Mouse (Mus musculus): ENCODE results near the gene Coa7. TPM values are rescaled to one million over a fixed set of nuclear protein-coding genes. Genes with fewer than 3 reads are reported as not detected.

The Coa7 gene
- 10 to 100 TPM in 1 of 26 experiments, 1 to 10 TPM in 25; 1.4 to 12.5 (median 4.8) TPM for total RNA-seq (2018; cell fraction: chromatin; rRNA removed)
- 10 to 100 TPM in 13 of 26 experiments, 1 to 10 TPM in 13; 6.3 to 19.4 (median 10.1) TPM for total RNA-seq (2018; cell fraction: cytosol; rRNA removed)
- 10 to 100 TPM in 1 of 26 experiments, 1 to 10 TPM in 25; 1.2 to 12.1 (median 4.9) TPM for total RNA-seq (2018; cell fraction: nucleus; rRNA removed)
- polyA plus RNA-seq (2018) = 5.8 to 26.5 TPM (median 11.3 TPM) in 3 replicates

- under 1% methylated on average over 45 of the region's 45 CpGs for WGBS (ENCODE audit: missing documents)
- Histone ChIP-seq H3K27ac (peak within 1 kb of the TSS; percentile 70), H3K4me3 (ENCODE audit: inconsistent target) (peak within 1 kb of the TSS; percentile 46), H3K79me2 (ENCODE audit: inconsistent target) (peaks cover 28% of the 10 kb centered on the region), H3K36me3 (ENCODE audit: inconsistent target) (no peaks in the 10 kb centered on the region)
Measured at GRCm38 (mm10) chr4:108327730-108328484, at the start of gene Coa7. TSS of gene Coa7 (plus strand) at chr4:108328140.

GRCm38 (mm10) chr4:108300266-108300665 is 27.7 kb upstream of the Coa7 start:
- H3K79me2 ChIP-seq (ENCODE audit: inconsistent target) = peaks cover 54% of the 10 kb centered on the region
- peak overlapping the region; percentile 39 for H3K27ac ChIP-seq
- 3% methylated on average over 14 of the region's 14 CpGs for WGBS (ENCODE audit: missing documents)
- H3K4me3 ChIP-seq (ENCODE audit: inconsistent target) = peak overlapping the region; percentile 79
- H3K36me3 ChIP-seq (ENCODE audit: inconsistent target) = no peaks in the 10 kb centered on the region

- under 1% methylated on average over 54 of the region's 58 CpGs for WGBS (ENCODE audit: missing documents)
- H3K79me2 ChIP-seq (ENCODE audit: inconsistent target) = peaks cover 48% of the 10 kb centered on the region
- H3K4me3 ChIP-seq (ENCODE audit: inconsistent target) = peak within 1 kb of the TSS; percentile 79
- H3K36me3 ChIP-seq (ENCODE audit: inconsistent target) = no peaks in the 10 kb centered on the region
- peak within 1 kb of the TSS; percentile 39 for H3K27ac ChIP-seq
Measured at GRCm38 (mm10) chr4:108300670-108301373, 27.1 kb upstream of the Coa7 start, which contains the start of gene Zyg11b. TSS of gene Zyg11b (minus strand) at chr4:108301096.

DNA sequence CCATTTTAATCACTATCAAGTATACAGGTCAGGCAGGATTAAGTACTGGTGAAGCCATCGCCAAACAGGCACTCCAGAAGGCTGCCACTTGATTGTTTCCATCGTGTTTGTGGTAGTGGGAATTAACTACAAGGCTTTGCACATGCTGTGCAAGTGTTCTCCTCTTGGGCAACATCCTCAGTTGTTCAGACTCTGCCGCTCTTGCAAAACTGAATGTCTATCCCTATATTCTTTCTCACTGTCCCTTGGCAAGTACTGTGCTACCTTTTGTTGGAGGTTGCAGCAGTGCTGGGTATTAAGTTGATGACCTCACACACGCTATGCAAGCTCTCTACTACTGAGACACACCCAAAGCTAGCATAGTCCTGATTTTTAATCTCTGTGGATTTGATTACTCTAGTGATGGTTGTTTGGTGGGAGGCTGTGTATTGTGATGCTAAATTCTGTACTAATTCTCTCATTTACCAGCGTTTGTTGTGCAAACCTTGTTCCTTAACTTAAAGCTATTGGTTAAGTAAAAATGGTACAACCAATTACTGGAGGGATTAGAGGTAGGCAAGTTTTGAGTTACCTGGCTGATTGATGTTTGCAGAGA is 25.5 kb upstream of the Coa7 start:
- Histone ChIP-seq H3K4me3 (ENCODE audit: inconsistent target) (no peak overlapping the region), H3K36me3 (ENCODE audit: inconsistent target) (no peaks in the 10 kb centered on the region), H3K79me2 (ENCODE audit: inconsistent target) (peaks cover 32% of the 10 kb centered on the region), H3K27ac (no peak overlapping the region)
- WGBS (ENCODE audit: missing documents) = 56% methylated on average over 5 of the region's 5 CpGs

- Histone ChIP-seq H3K27ac (no peak overlapping the region), H3K36me3 (ENCODE audit: inconsistent target) (no peaks in the 10 kb centered on the region), H3K79me2 (ENCODE audit: inconsistent target) (no peaks in the 10 kb centered on the region), H3K4me3 (ENCODE audit: inconsistent target) (no peak overlapping the region)
- 60% methylated on average over 6 of the region's 6 CpGs for WGBS (ENCODE audit: missing documents)
Measured at GRCm38 (mm10) chr4:108310706-108311105, 17.2 kb upstream of the Coa7 start.

- Histone ChIP-seq H3K27ac (no peak overlapping the region), H3K4me3 (ENCODE audit: inconsistent target) (no peak overlapping the region), H3K79me2 (ENCODE audit: inconsistent target) (no peaks in the 10 kb centered on the region), H3K36me3 (ENCODE audit: inconsistent target) (no peaks in the 10 kb centered on the region)
- 78% methylated on average over 5 of the region's 5 CpGs for WGBS (ENCODE audit: missing documents)
Measured at GRCm38 (mm10) chr4:108314041-108314440, 13.9 kb upstream of the Coa7 start.

DNA sequence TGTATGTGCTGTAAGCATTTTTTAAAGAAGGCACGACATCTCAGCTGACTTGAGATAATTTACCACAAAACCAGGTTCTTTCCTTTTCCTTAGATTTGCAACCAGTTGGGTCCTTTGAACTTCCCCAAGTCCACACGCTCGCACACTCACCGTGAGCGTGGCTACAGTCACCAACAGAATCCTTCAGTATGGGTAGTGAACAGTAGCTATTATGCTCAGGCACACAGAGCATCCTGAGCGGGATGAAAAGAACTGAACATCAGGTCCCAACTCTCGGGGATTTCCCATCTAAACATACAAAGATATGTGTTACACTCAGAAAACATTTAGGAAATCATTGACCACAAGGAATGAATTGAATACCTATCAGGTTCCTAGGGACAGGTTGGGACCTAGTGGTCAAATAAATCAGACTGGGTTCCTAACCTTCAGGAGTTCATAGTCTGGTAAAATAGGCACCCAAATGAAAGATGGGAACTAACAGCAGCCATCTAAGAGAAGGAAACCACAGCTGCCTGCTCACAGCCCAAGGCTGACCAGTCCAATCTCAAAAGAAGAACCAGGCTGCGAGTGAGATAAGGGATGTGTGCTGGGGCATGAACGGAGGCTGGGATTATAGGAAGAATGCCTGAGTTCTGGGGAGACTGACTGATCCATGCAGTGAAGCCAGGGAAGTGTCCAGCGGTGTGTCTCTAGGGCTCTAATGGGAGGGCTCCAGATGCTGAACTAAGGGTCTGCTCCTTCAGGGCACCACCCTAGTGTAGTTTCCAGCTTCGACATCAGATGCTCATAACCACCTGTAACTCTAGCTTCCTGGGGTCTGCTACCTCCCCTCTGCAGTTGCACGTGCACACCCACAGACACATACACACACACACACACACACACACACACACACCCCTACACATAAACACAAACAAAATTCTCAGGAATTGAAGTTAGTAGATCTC is 10.0 kb upstream of the Coa7 start:
- Histone ChIP-seq H3K4me3 (ENCODE audit: inconsistent target) (no peak overlapping the region), H3K36me3 (ENCODE audit: inconsistent target) (no peaks in the 10 kb centered on the region), H3K79me2 (ENCODE audit: inconsistent target) (no peaks in the 10 kb centered on the region), H3K27ac (peak overlapping the region; percentile 17)
- 29% methylated on average over 12 of the region's 12 CpGs for WGBS (ENCODE audit: missing documents)

DNA sequence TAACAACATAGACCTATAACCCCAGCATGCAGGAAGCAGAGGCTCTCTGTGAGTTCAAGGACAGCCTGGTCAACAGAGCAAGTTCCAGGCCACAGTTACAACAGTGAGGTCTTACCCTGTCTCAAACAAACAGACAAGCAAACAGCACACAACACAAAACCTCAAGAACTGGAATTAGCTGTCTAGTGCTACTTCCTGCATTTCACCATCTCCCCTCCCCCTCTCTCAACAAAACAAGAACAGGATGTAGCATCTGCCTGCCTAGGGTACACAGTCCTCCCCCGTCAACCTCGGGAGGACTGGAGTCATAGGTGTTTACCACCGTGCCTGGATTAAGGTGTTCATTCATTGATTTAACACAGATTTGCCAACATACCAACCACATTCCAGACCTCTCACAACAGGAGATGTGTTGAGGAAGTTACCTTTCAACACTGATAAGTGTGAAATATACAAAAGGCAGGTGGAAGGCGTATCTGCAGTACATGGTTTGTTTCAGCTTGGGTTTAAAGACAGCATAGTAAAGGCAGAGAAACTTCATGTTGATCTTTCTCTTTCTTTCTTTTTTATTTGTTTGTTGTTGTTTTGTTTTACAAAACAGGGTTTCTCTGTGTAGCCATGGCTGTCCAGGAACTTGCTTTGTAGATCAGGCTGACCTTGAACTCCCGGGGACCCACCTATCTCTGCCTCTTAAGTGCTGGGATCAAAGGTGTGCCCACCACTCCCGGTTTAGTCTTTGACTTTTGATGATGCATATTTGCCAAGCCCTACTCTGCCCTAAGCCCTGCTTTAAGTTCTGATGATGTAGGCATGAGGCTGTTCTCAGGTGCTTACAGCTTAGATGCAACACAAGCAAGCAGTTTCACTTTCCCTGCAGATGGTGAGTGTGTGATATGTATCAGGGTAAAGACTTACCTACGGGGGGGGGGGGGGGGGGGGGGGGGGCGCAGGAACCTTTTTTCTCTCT is 9.0 kb upstream of the Coa7 start:
- Histone ChIP-seq H3K27ac (peak overlapping the region; percentile 17), H3K79me2 (ENCODE audit: inconsistent target) (no peaks in the 10 kb centered on the region), H3K4me3 (ENCODE audit: inconsistent target) (no peak overlapping the region), H3K36me3 (ENCODE audit: inconsistent target) (no peaks in the 10 kb centered on the region)
- WGBS (ENCODE audit: missing documents) = 43% methylated on average over 6 of the region's 8 CpGs

DNA sequence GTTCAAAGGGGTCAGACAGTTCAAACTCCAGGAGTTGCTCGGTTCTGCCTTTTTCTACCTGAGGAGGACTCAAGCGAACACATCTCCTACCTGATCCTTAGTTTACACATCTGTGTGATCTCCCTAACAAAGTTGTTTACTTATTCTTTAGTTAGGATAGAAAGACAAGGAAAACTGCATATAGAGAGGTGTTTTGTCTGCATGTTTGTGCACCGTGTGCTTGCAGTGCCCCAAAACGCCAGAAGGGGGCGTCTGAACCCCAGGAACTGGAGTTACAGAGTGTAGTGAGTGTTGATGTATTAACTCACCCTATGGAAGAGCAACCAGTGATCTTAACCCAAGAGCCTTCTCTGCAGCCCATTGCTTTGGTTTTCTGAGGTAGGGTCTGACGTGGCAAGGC is 8.2 kb upstream of the Coa7 start:
- no peak overlapping the region for H3K4me3 ChIP-seq (ENCODE audit: inconsistent target)
- WGBS (ENCODE audit: missing documents) = 77% methylated on average over 6 of the region's 6 CpGs
- no peaks in the 10 kb centered on the region for H3K79me2 ChIP-seq (ENCODE audit: inconsistent target)
- no peaks in the 10 kb centered on the region for H3K36me3 ChIP-seq (ENCODE audit: inconsistent target)
- H3K27ac ChIP-seq = no peak overlapping the region

GRCm38 (mm10) chr4:108320627-108321380 is 7.1 kb upstream of the Coa7 start:
- no peaks in the 10 kb centered on the region for H3K36me3 ChIP-seq (ENCODE audit: inconsistent target)
- WGBS (ENCODE audit: missing documents) = 89% methylated on average over 7 of the region's 7 CpGs
- H3K79me2 ChIP-seq (ENCODE audit: inconsistent target) = no peaks in the 10 kb centered on the region
- no peak overlapping the region for H3K27ac ChIP-seq
- no peak overlapping the region for H3K4me3 ChIP-seq (ENCODE audit: inconsistent target)

DNA sequence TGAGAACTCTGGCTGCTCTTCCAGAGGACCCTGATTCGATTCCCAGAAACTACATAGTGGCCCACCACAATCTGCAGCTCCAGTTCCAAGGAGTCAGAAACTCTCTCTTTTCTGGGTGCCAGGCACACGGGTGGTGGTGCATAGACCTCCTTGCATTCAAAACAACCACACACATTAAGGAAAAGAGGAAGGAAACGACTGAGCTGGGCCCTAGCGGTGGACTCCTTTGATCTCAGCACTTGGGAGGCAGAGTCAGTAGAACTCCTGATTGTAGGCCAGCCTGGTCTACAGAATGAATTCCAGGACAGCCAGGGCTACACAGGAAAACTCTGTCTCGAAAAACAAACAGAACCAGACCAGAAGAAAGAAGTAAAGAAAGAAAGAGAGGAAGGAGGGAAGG is 4.4 kb upstream of the Coa7 start:
- peaks cover 3% of the 10 kb centered on the region for H3K79me2 ChIP-seq (ENCODE audit: inconsistent target)
- WGBS (ENCODE audit: missing documents) = 41% methylated on average over 5 of the region's 5 CpGs
- H3K36me3 ChIP-seq (ENCODE audit: inconsistent target) = no peaks in the 10 kb centered on the region
- no peak overlapping the region for H3K4me3 ChIP-seq (ENCODE audit: inconsistent target)
- no peak overlapping the region for H3K27ac ChIP-seq

- Histone ChIP-seq H3K4me3 (ENCODE audit: inconsistent target) (peak overlapping the region; percentile 46), H3K79me2 (ENCODE audit: inconsistent target) (peaks cover 28% of the 10 kb centered on the region), H3K36me3 (ENCODE audit: inconsistent target) (no peaks in the 10 kb centered on the region), H3K27ac (peak overlapping the region; percentile 70)
- 24% methylated on average over 6 of the region's 6 CpGs for WGBS (ENCODE audit: missing documents)
Measured at GRCm38 (mm10) chr4:108327071-108327579, 815 bp upstream of the Coa7 start.
